Mouse (Mus musculus): ENCODE results near the gene Tsr3. TPM values are rescaled to one million over a fixed set of nuclear protein-coding genes. Genes with fewer than 3 reads are reported as not detected.

Tsr3 gene
- polyA plus RNA-seq, 1 experiment from 2014 or later: 43.6 TPM

DNA sequence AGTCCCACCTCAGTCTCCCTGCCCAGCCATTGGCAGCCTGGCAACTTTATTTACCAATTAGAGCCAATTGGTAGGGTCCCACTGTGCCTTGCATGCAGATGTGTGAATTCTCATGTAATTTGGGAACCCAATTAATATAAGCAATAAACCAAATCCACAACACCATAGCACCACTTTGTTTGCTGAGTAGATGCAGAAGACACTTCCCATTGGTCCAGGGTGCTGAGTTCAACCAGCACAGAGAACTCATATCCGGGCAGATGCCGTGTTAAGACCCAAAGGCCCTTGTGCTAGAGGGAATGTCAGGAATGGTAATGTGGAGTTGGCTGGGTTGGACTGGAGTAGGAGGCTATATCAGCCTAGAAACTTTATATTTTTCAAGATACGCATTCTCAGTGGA lies 35.9 kb downstream of the Tsr3 start:
- Histone ChIP-seq H3K27ac (ENCODE audit: low read length) (no peak overlapping the region), H3K9me3 (ENCODE audit: control insufficient read depth, low read length) (no peaks in the 10 kb centered on the region), H3K4me3 (ENCODE audit: low read length) (no peak overlapping the region), H3K4me2 (ENCODE audit: low read depth, low read length) (no peak overlapping the region), H3K9ac (ENCODE audit: low read length) (no peak overlapping the region), H3K36me3 (ENCODE audit: control insufficient read depth, insufficient read depth, low read length) (no peaks in the 10 kb centered on the region), H3K27me3 (ENCODE audit: control insufficient read depth, insufficient read depth, low read depth, low read length) (no peaks in the 10 kb centered on the region), H3K4me1 (replicated peaks; ENCODE audit: control insufficient read depth, insufficient read depth, low read length) (peaks cover 13% of the 10 kb centered on the region)
- 94% methylated on average over 3 of the region's 3 CpGs for WGBS
- no peak for ATAC-seq (ENCODE audit: low read depth)

DNA sequence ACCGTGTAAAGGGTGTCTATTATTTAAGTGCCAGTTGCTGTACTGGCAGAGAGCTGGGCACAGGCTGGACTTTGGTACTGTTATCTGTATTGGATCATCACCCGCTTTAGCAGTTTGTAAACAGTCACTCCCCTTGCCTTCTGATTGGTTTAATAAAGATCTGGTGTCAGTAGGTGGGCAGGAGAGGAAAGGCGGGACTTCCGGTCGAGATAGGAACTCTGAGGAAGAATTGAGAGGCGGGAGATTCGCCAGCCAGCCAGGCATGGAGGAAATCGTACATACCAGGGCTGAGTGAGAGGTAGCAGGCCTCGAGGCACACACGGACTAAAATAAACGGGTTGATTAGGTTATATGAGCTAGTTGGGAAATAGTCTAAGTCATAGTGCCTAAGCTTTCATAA lies 42.2 kb downstream of the Tsr3 start:
- no peak for ATAC-seq (ENCODE audit: low read depth)
- H3K4me2 ChIP-seq (ENCODE audit: low read depth, low read length): no peak overlapping the region

DNA sequence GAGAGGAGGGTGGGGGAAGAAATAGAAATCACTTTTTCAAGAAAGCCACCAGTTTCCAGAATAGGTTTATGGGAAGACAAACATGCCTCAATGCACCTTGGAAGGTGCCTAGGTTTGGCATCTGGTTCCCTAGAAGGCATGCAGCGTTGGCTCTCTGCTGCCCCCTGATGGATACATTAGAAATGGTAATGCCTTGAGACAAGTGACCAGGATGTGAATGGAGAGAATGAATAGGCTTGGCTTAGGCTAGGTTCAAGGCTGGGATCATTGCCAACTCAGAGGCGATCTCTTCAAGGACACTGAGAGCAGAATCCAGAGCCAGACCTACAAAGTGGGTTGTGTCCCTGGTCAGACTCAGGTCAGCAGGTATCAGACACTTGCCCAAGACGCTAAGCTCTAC lies 45.1 kb downstream of the Tsr3 start:
- H3K9ac ChIP-seq (ENCODE audit: low read length): no peak overlapping the region
- H3K27ac ChIP-seq (ENCODE audit: low read length): no peak overlapping the region
- WGBS: 20% methylated on average over 3 of the region's 3 CpGs
- no peak overlapping the region for H3K4me2 ChIP-seq (ENCODE audit: low read depth, low read length)
- no peaks in the 10 kb centered on the region for H3K27me3 ChIP-seq (ENCODE audit: control insufficient read depth, insufficient read depth, low read depth, low read length)
- no peak overlapping the region for H3K4me3 ChIP-seq (ENCODE audit: low read length)
- no peaks in the 10 kb centered on the region; the same call in 1 of the 2 replicates for H3K9me3 ChIP-seq (ENCODE audit: control insufficient read depth, low read length)
- H3K4me1 ChIP-seq (replicated peaks; ENCODE audit: control insufficient read depth, insufficient read depth, low read length): no peaks in the 10 kb centered on the region
- peak; percentile 36; the same call in 1 of the 2 replicates for ATAC-seq (ENCODE audit: low read depth)
- no peaks in the 10 kb centered on the region for H3K36me3 ChIP-seq (ENCODE audit: control insufficient read depth, insufficient read depth, low read length)

More for the DNA sequence above, 42.2 kb downstream of the Tsr3 start:
- Histone ChIP-seq H3K4me1 (replicated peaks; ENCODE audit: control insufficient read depth, insufficient read depth, low read length) (no peaks in the 10 kb centered on the region), H3K27ac (ENCODE audit: low read length) (no peak overlapping the region), H3K27me3 (ENCODE audit: control insufficient read depth, insufficient read depth, low read depth, low read length) (no peaks in the 10 kb centered on the region), H3K36me3 (ENCODE audit: control insufficient read depth, insufficient read depth, low read length) (no peaks in the 10 kb centered on the region), H3K4me3 (ENCODE audit: low read length) (no peak overlapping the region), H3K9ac (ENCODE audit: low read length) (no peak overlapping the region), H3K9me3 (ENCODE audit: control insufficient read depth, low read length) (no peaks in the 10 kb centered on the region; the same call in 1 of the 2 replicates)
- WGBS: 26% methylated on average over 11 of the region's 11 CpGs

DNA sequence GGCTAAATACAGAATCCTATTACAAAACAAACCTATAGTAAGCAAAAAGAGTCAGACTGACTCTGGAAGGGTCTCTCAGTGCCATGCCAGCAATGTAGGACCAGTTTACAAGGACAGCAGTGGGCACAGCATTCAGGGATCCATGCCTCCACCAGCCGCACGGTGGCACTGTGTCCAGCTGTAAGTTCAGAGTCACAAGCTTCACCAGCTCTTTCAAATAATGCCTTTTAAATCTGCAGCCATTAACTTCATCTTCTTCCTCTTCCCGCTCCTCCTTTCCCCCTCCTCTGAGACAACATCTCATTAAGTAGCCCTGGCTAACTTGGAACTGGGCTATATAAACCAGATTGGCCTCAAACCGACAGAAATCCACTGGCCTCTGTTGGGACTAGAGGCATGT lies 48.9 kb downstream of the Tsr3 start:
- no peak overlapping the region for H3K4me2 ChIP-seq (ENCODE audit: low read depth, low read length)
- no peaks in the 10 kb centered on the region for H3K9me3 ChIP-seq (ENCODE audit: control insufficient read depth, low read length)
- ATAC-seq (ENCODE audit: low read depth): no peak
- no peak overlapping the region for H3K9ac ChIP-seq (ENCODE audit: low read length)
- no peaks in the 10 kb centered on the region for H3K27me3 ChIP-seq (ENCODE audit: control insufficient read depth, insufficient read depth, low read depth, low read length)
- H3K4me1 ChIP-seq (replicated peaks; ENCODE audit: control insufficient read depth, insufficient read depth, low read length): no peaks in the 10 kb centered on the region
- H3K36me3 ChIP-seq (ENCODE audit: control insufficient read depth, insufficient read depth, low read length): no peaks in the 10 kb centered on the region
- no peak overlapping the region for H3K4me3 ChIP-seq (ENCODE audit: low read length)
- WGBS: 22% methylated on average over 4 of the region's 4 CpGs
- no peak overlapping the region for H3K27ac ChIP-seq (ENCODE audit: low read length)

DNA sequence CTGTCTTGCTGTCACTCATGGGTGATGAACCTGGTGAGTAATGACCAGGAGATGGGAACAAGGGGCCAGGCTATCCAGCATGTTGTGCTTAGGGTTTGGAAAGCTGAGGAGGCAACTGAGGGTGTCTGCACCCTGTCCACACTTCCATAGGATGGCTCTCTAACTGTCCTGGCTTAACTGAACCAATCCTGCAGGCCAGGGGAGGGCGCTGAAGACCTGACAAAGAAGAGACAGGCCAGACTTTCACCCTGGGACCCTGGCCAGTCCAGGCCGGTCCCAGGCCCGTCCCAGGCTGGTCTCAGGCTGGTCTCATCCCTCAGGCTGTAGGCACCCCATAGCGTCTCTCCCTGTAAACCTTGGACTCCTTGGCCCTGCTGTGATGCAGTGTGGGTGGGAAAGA lies 50.4 kb downstream of the Tsr3 start:
- ATAC-seq (ENCODE audit: low read depth): no peak
- 31% methylated on average over 4 of the region's 4 CpGs for WGBS
- no peak overlapping the region for H3K9ac ChIP-seq (ENCODE audit: low read length)

More for the DNA sequence above, 50.4 kb downstream of the Tsr3 start:
- Histone ChIP-seq H3K27ac (ENCODE audit: low read length) (no peak overlapping the region), H3K4me3 (ENCODE audit: low read length) (no peak overlapping the region), H3K4me1 (replicated peaks; ENCODE audit: control insufficient read depth, insufficient read depth, low read length) (no peaks in the 10 kb centered on the region), H3K9me3 (ENCODE audit: control insufficient read depth, low read length) (no peaks in the 10 kb centered on the region), H3K36me3 (ENCODE audit: control insufficient read depth, insufficient read depth, low read length) (no peaks in the 10 kb centered on the region), H3K27me3 (ENCODE audit: control insufficient read depth, insufficient read depth, low read depth, low read length) (no peaks in the 10 kb centered on the region), H3K4me2 (ENCODE audit: low read depth, low read length) (no peak overlapping the region)

Small RNAs within 50 kb of the gene (microRNA-seq; reads per million reads assigned to microRNA genes)
- not detected for gene Mir3547

Other genes with a start within 250 kb of the Tsr3 start
- gene Cramp1l, start 224.4 kb upstream of the Tsr3 start, polyA plus RNA-seq (2015; fragmentation: Nextera tagmentation; extraction: Ambion mirVana): 5.0 and 5.7 TPM in 2 replicates
- 16.8 and 17.1 TPM in 2 replicates for gene Ift140, start 224.1 kb upstream of the Tsr3 start, polyA plus RNA-seq (2015; fragmentation: Nextera tagmentation; extraction: Ambion mirVana)
- 108 and 122 TPM in 2 replicates for gene Tmem204, start 156.6 kb upstream of the Tsr3 start, polyA plus RNA-seq (2015; fragmentation: Nextera tagmentation; extraction: Ambion mirVana)
- gene Telo2, start 124.2 kb upstream of the Tsr3 start, polyA plus RNA-seq (2015; fragmentation: Nextera tagmentation; extraction: Ambion mirVana): 42.4 and 49.6 TPM in 2 replicates
- 0.19 TPM in 1 of 2 replicates, not detected in the other for gene Ptx4, start 119.4 kb upstream of the Tsr3 start, polyA plus RNA-seq (2015; fragmentation: Nextera tagmentation; extraction: Ambion mirVana)
- 22.1 and 22.5 TPM in 2 replicates for gene Clcn7, start 106.8 kb upstream of the Tsr3 start, polyA plus RNA-seq (2015; fragmentation: Nextera tagmentation; extraction: Ambion mirVana)
- 0.73 and 1.1 TPM in 2 replicates for gene Ccdc154, start 77.7 kb upstream of the Tsr3 start, polyA plus RNA-seq (2015; fragmentation: Nextera tagmentation; extraction: Ambion mirVana)
- gene Gm38655, start 64.7 kb upstream of the Tsr3 start, polyA plus RNA-seq (2015; fragmentation: Nextera tagmentation; extraction: Ambion mirVana): 11.5 and 13.1 TPM in 2 replicates
- gene BC003965, start 55.6 kb upstream of the Tsr3 start, polyA plus RNA-seq (2015; fragmentation: Nextera tagmentation; extraction: Ambion mirVana): 28.9 and 30.9 TPM in 2 replicates
- 10.7 and 10.8 TPM in 2 replicates for gene Unkl, start 51.8 kb upstream of the Tsr3 start, polyA plus RNA-seq (2015; fragmentation: Nextera tagmentation; extraction: Ambion mirVana)
- 48.3 and 51.2 TPM in 2 replicates for gene Gnptg, start within 50 bp of the Tsr3 start, polyA plus RNA-seq (2015; fragmentation: Nextera tagmentation; extraction: Ambion mirVana)
- gene Baiap3, start 16.2 kb downstream of the Tsr3 start, polyA plus RNA-seq (2015; fragmentation: Nextera tagmentation; extraction: Ambion mirVana): 1.3 and 1.6 TPM in 2 replicates
- 625 and 662 TPM in 2 replicates for gene Ube2i, start 34.5 kb downstream of the Tsr3 start, polyA plus RNA-seq (2015; fragmentation: Nextera tagmentation; extraction: Ambion mirVana)
- gene Prss34, start 58.2 kb downstream of the Tsr3 start, polyA plus RNA-seq (2015; fragmentation: Nextera tagmentation; extraction: Ambion mirVana): 0.80 and 0.82 TPM in 2 replicates
- gene Prss28, start 68.5 kb downstream of the Tsr3 start, polyA plus RNA-seq (2015; fragmentation: Nextera tagmentation; extraction: Ambion mirVana): not detected in 2 replicates
- not detected in 2 replicates for gene Prss29, start 78.5 kb downstream of the Tsr3 start, polyA plus RNA-seq (2015; fragmentation: Nextera tagmentation; extraction: Ambion mirVana)
- gene Tpsab1, start 105.4 kb downstream of the Tsr3 start, polyA plus RNA-seq (2015; fragmentation: Nextera tagmentation; extraction: Ambion mirVana): 0.26 and 0.54 TPM in 2 replicates
- gene Tpsb2, start 126.1 kb downstream of the Tsr3 start, polyA plus RNA-seq (2015; fragmentation: Nextera tagmentation; extraction: Ambion mirVana): 6.1 and 11.1 TPM in 2 replicates
- 0.31 and 0.43 TPM in 2 replicates for gene Tpsg1, start 129.1 kb downstream of the Tsr3 start, polyA plus RNA-seq (2015; fragmentation: Nextera tagmentation; extraction: Ambion mirVana)
- gene Cacna1h, start 193.6 kb downstream of the Tsr3 start, polyA plus RNA-seq (2015; fragmentation: Nextera tagmentation; extraction: Ambion mirVana): 1.5 and 2.0 TPM in 2 replicates
- 5.8 and 7.4 TPM in 2 replicates for gene Tekt4, start 214.4 kb downstream of the Tsr3 start, polyA plus RNA-seq (2015; fragmentation: Nextera tagmentation; extraction: Ambion mirVana)